Mouse (Mus musculus) lung, embryonic 14.5 days (tissue): ENCODE measurements around the gene Rufy4. TPM values are rescaled to one million over a fixed set of nuclear protein-coding genes. Genes with fewer than 3 reads are reported as not detected.

Experiments used
- ATAC-seq: fragments of 200-750 bp; cut with Nextera tagmentation; 2 replicates; pipeline ENCODE4 v1.8.0; 2017; ENCODE audit warnings: mild to moderate bottlenecking, moderate TSS enrichment, moderate library complexity; ENCODE audit not compliant: insufficient read depth
- DNase-seq: peaks from one replicate; pipeline ENCODE4 v3.0.0-alpha.2; 2015
- H3K27ac ChIP-seq: fragments of 300-500 bp; sonication (generic); 2 replicates; pipeline ENCODE4 v1.5.1; 2014; ENCODE audit warnings: low read depth, mild to moderate bottlenecking, moderate library complexity
- H3K27me3 ChIP-seq: fragments of 300-500 bp; sonication (generic); 2 replicates; pipeline ENCODE4 v1.6.1; 2014; ENCODE audit warnings: low read length, control low read depth; ENCODE audit not compliant: insufficient read depth
- H3K36me3 ChIP-seq: fragments of 300-500 bp; sonication (generic); 2 replicates; pipeline ENCODE4 v1.6.1; 2014; ENCODE audit warnings: control low read depth; ENCODE audit not compliant: insufficient read depth
- H3K4me1 ChIP-seq: fragments of 300-500 bp; sonication (generic); 2 replicates; pipeline ENCODE4 v1.6.1; 2014; ENCODE audit warnings: antibody characterized with exemption, control low read depth; ENCODE audit not compliant: insufficient read depth
- H3K4me2 ChIP-seq: fragments of 300-500 bp; sonication (generic); 2 replicates; pipeline ENCODE4 v1.6.1; 2014; ENCODE audit warnings: mild to moderate bottlenecking
- H3K4me3 ChIP-seq: fragments of 300-500 bp; sonication (generic); 2 replicates; pipeline ENCODE4 v1.5.1; 2014; ENCODE audit warnings: low read depth, low read length
- H3K9ac ChIP-seq: fragments of 300-500 bp; sonication (generic); 2 replicates; pipeline ENCODE4 v1.6.1; 2014
- H3K9me3 ChIP-seq: fragments of 300-500 bp; sonication (generic); 2 replicates; pipeline ENCODE4 v1.6.1; 2016; ENCODE audit warnings: low read depth, low read length, control low read depth
- CTCF ChIP-seq: IDR thresholded peaks from 2 replicates; pipeline ENCODE4 v1.5.1; 2016; ENCODE audit warnings: antibody characterized with exemption, low read depth
- WGBS: fragments of 180-500 bp; shearing (Covaris S2); extraction: QIAGEN DNeasy Blood & Tissue Kit; methylation state at CpG from one replicate; pipeline ENCODE4 v1.1.7; 2014; 5-methylcytosine and 5-hydroxymethylcytosine counted together
- polyA plus RNA-seq: library from polyadenylated mRNA; unstranded; fragments of >200 nt; fragmentation: Nextera tagmentation; extraction: Ambion mirVana; gene quantifications from 2 replicates; pipeline ENCODE4 v1.2.1, GENCODE M21; 2014

The Rufy4 gene
- polyA plus RNA-seq = 0.26 and 0.39 TPM in 2 replicates

- H3K9ac ChIP-seq = peak within 1 kb of the TSS; percentile 57
- H3K27me3 ChIP-seq = peaks cover 6% of the 10 kb centered on the region; the same call in 1 of the 2 replicates
- peak; percentile 86 for TF ChIP-seq CTCF
- H3K4me3 ChIP-seq = peak within 1 kb of the TSS; percentile 56
- DNase-seq = peak; percentile 86
- 0 out of 2 replicates have a peak, but pooled peaks cover 4% of the 10 kb centered on the region for H3K4me1 ChIP-seq
- 1% methylated on average over 12 of the region's 12 CpGs for WGBS
- peak within 1 kb of the TSS; percentile 94 for H3K4me2 ChIP-seq
- ATAC-seq = peak; percentile 52
- no peaks in the 10 kb centered on the region for H3K9me3 ChIP-seq
- H3K36me3 ChIP-seq = no peaks in the 10 kb centered on the region
- H3K27ac ChIP-seq = no peak within 1 kb of the TSS
Measured at GRCm38 (mm10) chr1:74124991-74125552, at the start of gene Rufy4. Gene Rufy4 (plus strand): TSS chr1:74125541.

GRCm38 (mm10) chr1:74076230-74076629 lies 49.1 kb upstream of the Rufy4 start:
- Histone ChIP-seq H3K4me3 (no peak overlapping the region), H3K4me1 (peaks cover 4% of the 10 kb centered on the region), H3K4me2 (no peak overlapping the region), H3K9me3 (no peaks in the 10 kb centered on the region), H3K9ac (no peak overlapping the region), H3K36me3 (peaks cover 7% of the 10 kb centered on the region; the same call in 1 of the 2 replicates), H3K27ac (no peak overlapping the region), H3K27me3 (no peaks in the 10 kb centered on the region)
- no peak for ATAC-seq
- 73% methylated on average over 4 of the region's 4 CpGs for WGBS
- TF ChIP-seq CTCF = no peak
- DNase-seq = no peak

- H3K27ac ChIP-seq = no peak overlapping the region
- H3K9ac ChIP-seq = no peak overlapping the region
- H3K36me3 ChIP-seq = peaks cover 7% of the 10 kb centered on the region; the same call in 1 of the 2 replicates
- DNase-seq (peak; percentile 96), ATAC-seq (0 out of 2 replicates have a peak, but pooled peaks have one; percentile 4)
- H3K4me2 ChIP-seq = no peak overlapping the region
- H3K4me3 ChIP-seq = no peak overlapping the region
- WGBS = 0% methylated on average over 2 of the region's 2 CpGs
- no peaks in the 10 kb centered on the region for H3K9me3 ChIP-seq
- peak; percentile 94 for TF ChIP-seq CTCF
- H3K27me3 ChIP-seq = no peaks in the 10 kb centered on the region
- H3K4me1 ChIP-seq = peaks cover 14% of the 10 kb centered on the region
Measured at GRCm38 (mm10) chr1:74077353-74077752, 48.0 kb upstream of the Rufy4 start.

- peak overlapping the region; percentile 77 for H3K27ac ChIP-seq
- peaks cover 25% of the 10 kb centered on the region for H3K4me1 ChIP-seq
- 0 out of 2 replicates have a peak overlapping the region, but pooled peaks have one; percentile 24 for H3K9ac ChIP-seq
- DNase-seq (peak; percentile 65), ATAC-seq (peak; percentile 30; the same call in 1 of the 2 replicates)
- no peak overlapping the region for H3K4me3 ChIP-seq
- H3K27me3 ChIP-seq = no peaks in the 10 kb centered on the region
- TF ChIP-seq CTCF = no peak
- H3K4me2 ChIP-seq = 0 out of 2 replicates have a peak overlapping the region, but pooled peaks have one; percentile 10
- WGBS = 7% methylated on average over 2 of the region's 2 CpGs
- H3K9me3 ChIP-seq = no peaks in the 10 kb centered on the region
- H3K36me3 ChIP-seq = peaks cover 7% of the 10 kb centered on the region; the same call in 1 of the 2 replicates
Measured at GRCm38 (mm10) chr1:74081573-74081989, 43.8 kb upstream of the Rufy4 start.

- 9% methylated on average over 6 of the region's 6 CpGs for WGBS
- peak; percentile 92 for TF ChIP-seq CTCF
- Histone ChIP-seq H3K4me2 (0 out of 2 replicates have a peak overlapping the region, but pooled peaks have one; percentile 12), H3K9me3 (no peaks in the 10 kb centered on the region), H3K36me3 (peaks cover 5% of the 10 kb centered on the region; the same call in 1 of the 2 replicates), H3K4me1 (peaks cover 25% of the 10 kb centered on the region), H3K27ac (peak overlapping the region; percentile 77), H3K27me3 (no peaks in the 10 kb centered on the region), H3K9ac (no peak overlapping the region), H3K4me3 (no peak overlapping the region)
- ATAC-seq (peak; percentile 54), DNase-seq (peak; percentile 87)
Measured at GRCm38 (mm10) chr1:74082841-74083463, 42.4 kb upstream of the Rufy4 start.

- Histone ChIP-seq H3K36me3 (no peaks in the 10 kb centered on the region), H3K9ac (0 out of 2 replicates have a peak overlapping the region, but pooled peaks have one; percentile 0), H3K27me3 (no peaks in the 10 kb centered on the region), H3K4me2 (no peak overlapping the region), H3K4me1 (peaks cover 25% of the 10 kb centered on the region), H3K9me3 (no peaks in the 10 kb centered on the region), H3K4me3 (no peak overlapping the region), H3K27ac (peak overlapping the region; percentile 77)
- TF ChIP-seq CTCF = no peak
- ATAC-seq (no peak), DNase-seq (no peak)
- 67% methylated on average over 6 of the region's 6 CpGs for WGBS
Measured at GRCm38 (mm10) chr1:74084065-74084705, 41.2 kb upstream of the Rufy4 start.
